Mouse (Mus musculus) left cerebral cortex, adult 18-20 months (tissue): ENCODE data around the gene Rnf121. TPM values are rescaled to one million over a fixed set of nuclear protein-coding genes. Genes with fewer than 3 reads are reported as not detected.
A peak's percentile ranks its signal among the peaks of the same experiment; 100 is the strongest.

Source experiments
- DNase-seq, 2 experiments: peaks; one replicate each; pipeline ENCODE4 v3.0.0; 2021 to 2022; ENCODE audit warnings: low spot score in 2 of 2, mixed read lengths in 1 of 2
- long read RNA-seq, 2 experiments: library from polyadenylated mRNA; stranded (forward); transcript quantifications; one replicate each; pipeline ENCODE4 v2.0.0; 2021
- total RNA-seq, 2 experiments: library from RNA; stranded (reverse); gene quantifications; 2 replicates each; pipeline ENCODE4 v1.2.3; 2021

Rnf121 gene
- 10 to 100 TPM; 46.0 to 46.6 TPM for total RNA-seq
- long read RNA-seq, experiment 1, transcript Rnf121-202 (9 exons, 2,249 nt), result major isoform, 32 of 47 reads
- long read RNA-seq, experiment 1, partial matches to known transcripts, result 1 of 47 reads
- long read RNA-seq, experiment 1, other reads (novel, unspliced or antisense), result 12 of 47 reads
- long read RNA-seq, experiment 2, transcript Rnf121-202 (9 exons, 2,249 nt), result major isoform, 28 of 37 reads
- long read RNA-seq, experiment 2, partial matches to known transcripts, result 1 of 37 reads
- long read RNA-seq, experiment 2, other reads (novel, unspliced or antisense), result 5 of 37 reads

DNA sequence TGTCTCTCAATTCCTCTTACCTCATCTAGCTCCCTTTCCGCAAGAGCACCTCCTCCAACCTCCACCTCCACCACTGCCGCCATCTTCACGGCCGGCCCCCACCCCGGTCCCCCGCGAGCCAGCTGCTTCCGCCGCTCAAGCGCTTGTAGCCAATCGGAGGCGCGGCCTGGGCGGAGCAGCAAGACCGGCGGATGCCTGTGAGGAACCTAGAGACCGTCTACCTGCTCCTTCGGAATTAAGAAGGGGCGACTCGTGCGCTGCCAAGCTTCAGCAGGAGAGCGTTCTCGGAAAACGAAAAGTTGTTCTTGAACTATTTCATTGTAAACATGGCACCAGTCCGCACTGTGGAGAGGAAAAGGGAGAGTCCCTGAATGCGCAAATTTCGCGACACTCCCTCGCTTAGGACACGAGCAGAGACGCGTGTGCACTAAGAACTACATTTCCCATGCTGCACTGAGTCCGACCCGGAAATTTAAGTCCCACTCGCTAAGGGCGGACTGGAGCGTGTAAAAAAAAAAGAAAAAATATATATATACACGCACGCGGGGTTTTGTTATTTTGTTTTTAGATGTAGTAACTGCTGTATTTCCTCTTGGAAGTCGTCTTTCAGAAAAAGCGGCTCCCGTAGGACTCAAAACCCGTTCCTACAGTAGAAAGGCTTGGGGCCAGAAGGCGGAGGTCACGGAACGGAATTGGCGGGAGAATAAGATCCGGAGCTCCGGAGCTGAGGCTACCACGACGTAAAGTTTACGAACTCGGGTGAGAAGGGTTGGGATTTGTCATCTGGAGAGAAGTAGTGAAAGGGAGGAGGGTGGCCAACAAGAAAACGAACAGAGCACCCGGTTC is at the start of gene Rnf121, which contains the start of the genes Xndc1 and Xntrpc:
TSS of gene Rnf121 (minus strand) at position 424 of the 846 bp plus-strand sequence.
TSS of gene Xndc1 (plus strand) at position 466 of the 846 bp plus-strand sequence.
TSS of gene Xntrpc (plus strand) at position 668 of the 846 bp plus-strand sequence.
- peak; percentile 89 to 95 for DNase-seq

DNA sequence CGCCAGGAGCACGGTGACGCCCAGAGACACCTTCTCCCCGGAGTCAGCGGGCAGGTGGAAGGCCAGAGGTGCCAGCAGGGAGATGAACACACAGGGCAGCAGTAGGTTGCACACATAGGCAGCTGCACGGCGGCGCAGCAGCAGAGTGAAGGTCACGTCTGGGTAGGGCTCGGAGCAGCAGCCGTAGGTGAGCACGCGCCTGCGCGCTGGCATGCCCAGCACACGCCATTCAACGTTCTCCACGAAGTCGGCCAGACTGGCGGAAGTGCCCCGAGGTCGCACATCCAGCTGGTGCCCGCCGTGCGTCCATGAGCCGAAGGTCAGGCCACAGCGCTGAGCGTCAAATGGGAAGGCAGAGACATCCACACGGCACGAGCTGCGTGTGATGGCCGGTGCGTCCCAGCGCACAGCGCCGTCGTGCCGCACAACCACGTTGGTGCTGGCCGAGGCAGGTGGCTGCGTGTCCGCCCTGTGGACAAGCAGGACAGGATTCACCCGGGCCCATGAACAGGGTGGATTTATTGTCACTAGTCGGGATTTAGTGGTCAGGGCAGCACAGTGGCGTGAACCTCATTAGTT is 48.0 kb upstream of the Rnf121 start:
- no peak for DNase-seq

DNA sequence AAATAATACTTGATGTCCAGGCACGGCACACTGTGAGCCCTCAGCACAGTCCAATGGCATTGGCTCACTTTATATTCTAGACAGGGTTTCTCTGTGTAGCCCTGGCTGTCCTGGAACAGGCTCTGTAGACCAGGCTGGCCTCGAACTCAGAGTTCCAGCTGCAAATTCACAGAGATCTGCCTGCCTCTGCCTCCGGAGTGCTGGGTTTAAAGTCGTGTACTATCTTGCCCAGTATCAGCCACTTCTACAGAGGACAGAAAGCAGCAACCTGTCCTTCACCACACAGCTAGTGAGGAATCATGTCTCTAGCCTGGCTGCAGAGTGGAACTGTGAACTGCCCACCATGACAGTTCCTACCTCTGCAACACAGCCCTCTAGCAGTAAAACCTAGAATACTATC is 44.5 kb upstream of the Rnf121 start:
- DNase-seq, result no peak

DNA sequence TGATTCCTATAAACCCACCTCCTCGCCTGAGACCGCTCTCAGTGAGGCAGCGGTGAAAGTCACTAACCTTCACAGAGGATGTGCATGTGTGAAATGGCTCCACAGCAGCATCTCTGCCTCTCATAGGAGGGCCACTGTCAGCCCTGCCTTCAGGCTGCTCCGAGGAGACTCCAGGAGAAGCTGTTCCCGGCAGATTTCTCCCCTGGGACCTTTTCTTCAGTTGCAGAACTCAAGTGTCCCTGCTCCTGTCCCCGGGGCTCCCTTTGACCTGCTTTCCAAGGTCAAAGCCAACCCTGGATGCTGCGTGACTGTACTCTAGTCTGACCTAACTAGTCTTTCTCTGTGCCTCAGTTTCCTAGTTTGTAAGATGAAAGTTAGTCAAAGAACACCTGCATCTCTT is 43.9 kb upstream of the Rnf121 start, which contains the start of gene Art5:
TSS of gene Art5 (minus strand) at position 319 of the 400 bp plus-strand sequence.
- DNase-seq, result no peak

DNA sequence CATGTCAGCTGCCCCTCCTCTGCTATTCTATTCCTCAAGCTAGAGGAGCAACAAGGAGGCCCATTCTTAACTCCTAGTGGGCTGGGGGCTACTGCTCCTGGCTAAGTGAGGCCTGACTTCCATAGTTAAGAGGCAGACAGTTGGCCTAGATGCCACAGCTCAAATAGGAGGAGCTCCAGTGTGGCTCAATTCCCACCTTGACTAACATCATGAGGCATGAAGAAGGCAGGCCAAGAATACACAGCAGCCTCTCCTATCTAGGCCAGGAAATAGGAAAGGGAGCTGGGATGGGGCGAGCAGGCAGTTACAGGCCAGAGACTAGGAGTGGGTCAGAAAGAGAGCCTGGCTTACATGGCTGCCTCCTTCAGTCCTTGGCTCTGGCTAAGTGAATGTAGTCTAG is 42.9 kb upstream of the Rnf121 start:
- DNase-seq, result no peak

DNA sequence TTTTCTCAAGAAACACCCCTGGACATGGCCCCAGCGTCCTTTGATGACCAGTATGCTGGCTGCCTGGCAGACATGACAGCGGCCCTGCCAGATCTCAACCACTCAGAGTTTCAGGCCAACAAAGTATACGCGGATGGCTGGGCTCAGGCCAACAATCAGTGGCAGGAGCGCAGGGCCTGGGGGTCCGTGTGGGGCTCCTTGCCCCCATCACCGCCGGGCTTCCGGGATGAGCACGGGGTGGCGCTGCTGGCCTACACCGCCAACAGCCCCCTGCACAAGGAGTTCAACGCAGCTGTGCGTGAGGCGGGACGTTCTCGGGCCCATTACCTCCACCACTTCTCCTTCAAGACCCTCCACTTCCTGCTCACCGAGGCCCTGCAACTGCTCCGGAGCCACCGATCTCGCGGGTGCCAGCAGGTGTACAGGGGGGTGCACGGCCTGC is 41.5 kb upstream of the Rnf121 start:
- no peak for DNase-seq

DNA sequence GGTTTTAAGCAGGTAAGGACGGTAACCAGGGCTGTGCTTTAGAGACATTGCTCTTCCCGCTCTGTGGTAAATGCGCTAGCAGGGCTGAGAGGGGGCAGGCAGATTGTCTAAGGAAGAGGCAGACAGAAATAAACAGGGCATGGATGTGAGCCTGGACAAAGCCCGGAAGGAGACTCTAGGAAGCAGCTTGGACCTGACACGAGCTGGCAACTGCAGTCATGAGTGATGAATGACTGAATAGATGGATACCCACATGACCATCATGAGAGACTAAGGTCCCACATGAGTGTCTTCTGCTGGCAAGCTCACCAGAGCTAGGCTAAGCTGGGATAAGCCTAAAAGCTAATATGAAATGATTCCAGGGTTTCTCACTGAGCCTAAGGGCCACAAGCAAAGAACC is 38.9 kb upstream of the Rnf121 start:
- DNase-seq, result no peak

DNA sequence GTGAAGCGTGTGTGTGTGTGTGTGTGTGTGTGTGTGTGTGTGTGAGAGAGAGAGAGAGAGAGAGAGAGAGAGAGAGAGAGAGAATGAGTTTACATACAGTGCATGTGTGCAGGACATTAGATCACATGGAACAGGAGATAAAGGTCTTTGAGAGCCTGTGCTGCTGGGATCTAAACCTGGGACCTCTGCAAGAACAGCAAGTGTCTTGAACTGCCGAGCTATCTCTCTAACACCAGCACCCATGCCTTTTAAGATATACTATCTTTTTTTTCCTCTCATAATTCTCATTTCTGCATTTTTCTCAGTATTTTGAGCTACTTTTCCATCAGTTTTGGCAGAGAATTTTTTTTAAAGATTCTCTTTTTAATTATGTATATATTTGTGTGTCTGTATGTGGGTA is 38.3 kb upstream of the Rnf121 start:
- DNase-seq, result no peak

DNA sequence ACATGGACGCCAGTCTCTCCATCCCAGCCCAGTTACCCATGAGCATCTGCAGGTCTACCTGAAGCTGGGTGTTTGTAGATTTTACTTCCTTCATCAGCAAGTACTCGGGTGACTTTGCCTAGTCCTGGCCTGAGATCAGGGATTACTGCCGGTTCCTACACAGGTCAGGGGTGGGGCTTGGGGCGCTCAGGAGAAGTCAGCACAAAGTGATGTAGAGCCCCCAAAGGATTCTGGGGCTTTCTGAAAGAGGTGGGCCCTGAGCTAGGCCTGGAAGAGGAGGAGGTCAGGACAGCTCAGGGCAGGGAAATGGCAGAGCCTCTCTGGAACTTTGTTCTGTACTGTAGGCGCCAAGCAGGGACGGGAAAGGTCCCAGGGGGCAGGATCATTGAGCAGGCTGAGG is 37.4 kb upstream of the Rnf121 start:
- DNase-seq, result no peak

DNA sequence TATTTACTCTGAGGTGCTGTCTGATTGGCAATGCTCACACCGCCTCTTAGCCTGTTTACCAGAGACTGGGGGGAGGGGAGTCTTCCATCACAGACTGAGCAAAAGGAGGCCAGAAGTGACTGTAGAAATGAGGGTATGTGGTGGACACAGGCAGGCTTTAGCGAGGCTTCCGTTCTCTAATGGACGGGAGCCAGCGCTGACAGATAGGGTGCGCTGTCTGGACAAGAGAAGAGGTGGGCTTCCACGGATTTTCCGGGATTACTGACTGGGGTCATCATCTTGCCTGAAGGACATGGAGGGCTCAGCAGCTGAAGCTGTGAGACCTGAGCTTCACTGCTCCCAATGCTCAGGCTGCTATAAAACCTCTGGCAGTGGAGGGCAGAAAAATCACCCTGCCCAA is 37.0 kb upstream of the Rnf121 start:
- DNase-seq, result no peak

DNA sequence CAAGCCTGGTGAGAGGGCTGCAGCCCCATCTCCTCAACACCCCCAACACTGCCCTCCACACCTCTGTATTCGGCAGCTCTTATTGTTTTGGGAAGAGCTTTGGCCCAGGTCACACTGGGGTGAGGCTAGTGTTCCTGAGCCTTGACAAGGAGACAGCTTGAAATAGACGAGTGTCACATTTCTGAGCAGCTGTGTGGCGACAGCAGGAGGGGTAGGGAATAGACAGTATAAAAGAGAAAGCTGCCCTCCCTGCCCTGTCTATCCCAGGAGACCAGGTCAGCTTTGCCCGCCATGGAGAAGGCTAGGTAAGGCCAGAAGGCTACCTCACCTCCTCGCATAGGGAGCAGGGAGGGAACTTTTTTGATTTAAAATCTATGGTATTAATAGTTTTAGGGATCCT is 36.2 kb upstream of the Rnf121 start, which contains the start of gene Art1:
TSS of gene Art1 (plus strand) at position 257 of the 400 bp plus-strand sequence.
- DNase-seq, result no peak

DNA sequence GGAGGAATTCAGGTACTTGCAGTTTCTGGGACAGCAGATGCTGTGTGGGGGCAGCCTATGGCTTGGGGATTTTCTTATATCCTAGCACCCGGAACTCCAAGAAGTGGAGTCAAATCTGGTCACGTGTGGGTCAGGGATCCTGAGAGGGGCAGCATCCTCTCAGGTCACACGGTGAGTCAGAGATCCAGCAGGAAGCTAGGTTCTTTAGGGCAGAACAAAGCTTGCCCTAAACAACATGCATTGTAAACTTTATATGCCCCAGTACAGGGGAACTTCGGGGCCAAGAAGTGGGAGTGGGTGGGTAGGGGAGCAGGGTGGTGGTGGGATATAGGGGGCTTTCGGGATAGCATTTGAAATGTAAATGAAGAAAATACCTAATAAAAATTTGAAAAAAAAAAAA is 35.6 kb upstream of the Rnf121 start:
- DNase-seq, result no peak

DNA sequence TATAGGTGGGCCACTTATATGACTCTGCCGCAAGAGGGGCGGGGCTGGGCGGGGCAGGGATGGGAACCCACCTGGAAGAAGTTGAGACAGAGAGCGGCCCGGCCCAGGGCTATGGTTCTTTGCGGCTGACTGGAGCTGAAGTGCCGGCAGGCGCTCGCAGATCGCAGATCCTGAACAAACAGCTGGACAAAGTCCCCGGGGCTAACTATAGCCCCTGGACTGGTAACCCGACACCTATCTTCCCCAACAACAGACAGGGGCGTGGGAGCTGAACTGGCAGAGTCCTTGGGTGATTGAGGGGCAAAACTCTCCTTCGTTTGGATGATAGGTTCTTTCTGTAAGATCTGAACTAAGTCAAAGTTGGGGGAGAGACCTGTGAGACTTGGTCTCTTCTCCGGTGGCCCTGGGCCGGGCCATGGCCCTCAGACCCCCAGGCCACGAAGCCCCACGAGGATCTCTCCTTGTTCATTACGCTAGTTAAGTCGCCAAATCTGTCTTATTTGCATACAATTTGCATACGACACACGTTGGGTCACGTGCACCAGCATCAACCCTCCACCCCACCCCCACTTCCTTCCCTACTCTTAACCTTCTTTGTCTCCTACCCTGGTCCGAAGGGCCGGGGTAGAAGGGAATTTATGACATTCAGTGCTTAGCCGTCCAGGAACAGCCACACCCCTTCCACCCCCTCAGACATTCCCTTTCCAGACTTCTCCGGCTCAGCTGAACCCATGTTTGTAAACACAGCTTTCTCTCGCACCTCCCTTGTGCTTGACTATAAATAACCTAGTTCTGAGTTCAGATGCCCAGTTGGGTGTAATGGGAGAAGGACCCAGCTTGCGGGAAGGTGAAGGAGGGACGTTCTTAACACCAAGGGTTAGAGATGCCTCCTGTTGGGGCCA is 34.7 kb upstream of the Rnf121 start:
- DNase-seq, result no peak

DNA sequence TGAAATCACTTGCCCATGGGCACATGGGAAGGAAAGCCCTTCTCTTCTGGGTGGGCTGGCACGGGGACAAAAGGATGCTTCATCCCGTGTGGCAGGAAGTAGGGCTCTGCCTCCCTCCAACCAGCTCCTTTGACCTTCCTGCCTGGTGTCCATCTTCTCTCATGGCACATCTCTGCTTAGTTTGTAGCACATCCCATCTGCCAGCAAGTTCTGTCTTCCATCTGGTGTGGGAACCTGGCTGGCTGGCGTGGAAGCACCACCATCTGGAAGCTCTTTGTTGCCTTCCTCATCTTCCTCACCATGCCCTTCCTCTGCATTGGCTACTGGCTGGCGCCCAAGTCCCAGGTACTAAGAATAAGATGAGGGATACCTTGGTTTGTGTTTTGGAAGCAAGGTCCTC is 22.1 kb upstream of the Rnf121 start:
- DNase-seq, result peak; percentile 28 to 44

DNA sequence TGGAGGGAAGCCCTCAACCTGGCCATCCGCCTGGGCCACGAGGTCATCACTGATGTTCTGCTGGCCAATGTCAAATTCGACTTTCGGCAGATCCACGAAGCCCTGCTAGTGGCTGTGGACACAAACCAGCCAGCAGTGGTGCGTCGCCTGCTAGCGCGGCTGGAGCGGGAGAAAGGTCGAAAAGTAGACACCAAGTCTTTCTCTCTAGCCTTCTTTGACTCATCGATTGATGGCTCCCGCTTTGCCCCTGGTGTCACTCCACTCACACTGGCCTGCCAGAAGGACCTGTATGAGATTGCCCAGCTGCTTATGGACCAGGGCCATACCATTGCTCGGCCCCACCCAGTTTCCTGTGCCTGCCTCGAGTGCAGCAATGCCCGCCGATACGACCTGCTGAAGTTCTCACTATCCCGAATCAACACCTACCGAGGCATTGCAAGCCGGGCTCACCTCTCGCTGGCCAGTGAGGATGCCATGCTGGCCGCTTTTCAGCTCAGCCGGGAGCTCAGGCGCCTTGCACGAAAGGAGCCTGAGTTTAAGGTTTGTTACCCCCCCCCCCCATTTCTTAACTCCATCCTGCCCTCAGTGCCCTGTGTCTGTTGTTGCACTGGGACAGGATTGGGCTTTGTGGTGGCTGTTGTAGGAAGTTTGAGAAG is 18.9 kb upstream of the Rnf121 start:
- no peak for DNase-seq

DNA sequence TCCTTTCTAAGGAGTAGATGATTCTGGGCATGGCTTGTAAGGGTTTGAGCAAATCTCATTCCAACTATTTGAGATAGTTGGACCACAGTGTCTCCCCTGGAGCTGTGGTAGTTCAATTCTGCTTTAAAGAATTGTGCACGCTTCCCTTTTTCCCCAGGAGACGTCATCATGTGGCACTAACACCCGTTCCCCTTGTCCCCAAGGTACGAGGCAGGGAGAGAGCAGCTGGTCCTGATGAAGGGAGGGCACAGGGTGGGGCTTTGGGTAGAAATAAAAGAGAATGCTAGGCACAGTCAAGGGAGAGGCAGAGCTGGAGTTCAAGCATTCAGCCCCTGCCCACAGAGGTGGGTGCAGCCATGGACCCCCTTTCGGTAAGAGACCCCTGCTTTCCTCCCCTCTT is 17.5 kb upstream of the Rnf121 start, which contains the start of gene Trpc2:
TSS of gene Trpc2 (plus strand) at position 301 of the 400 bp plus-strand sequence.
- no peak for DNase-seq

DNA sequence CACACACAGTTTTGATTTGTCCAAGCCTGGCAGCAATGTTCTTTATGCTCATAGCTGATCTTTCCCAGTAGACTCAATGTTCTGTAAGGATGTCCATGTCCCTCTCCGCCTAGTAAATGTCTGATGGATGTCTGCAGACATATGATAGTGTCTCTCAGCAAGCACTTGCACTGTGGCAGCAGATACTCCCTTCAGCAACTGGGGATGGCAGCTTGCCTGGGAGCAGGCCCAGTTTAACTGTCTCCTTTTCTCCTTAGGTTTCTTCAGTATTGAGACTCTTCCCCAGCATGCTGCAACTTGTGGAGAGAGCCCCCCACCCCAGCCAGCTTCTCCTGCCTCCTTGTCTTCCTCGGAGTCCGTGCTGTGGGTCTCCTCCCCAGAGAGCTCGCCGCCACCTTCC is 16.5 kb upstream of the Rnf121 start:
- DNase-seq, result no peak

DNA sequence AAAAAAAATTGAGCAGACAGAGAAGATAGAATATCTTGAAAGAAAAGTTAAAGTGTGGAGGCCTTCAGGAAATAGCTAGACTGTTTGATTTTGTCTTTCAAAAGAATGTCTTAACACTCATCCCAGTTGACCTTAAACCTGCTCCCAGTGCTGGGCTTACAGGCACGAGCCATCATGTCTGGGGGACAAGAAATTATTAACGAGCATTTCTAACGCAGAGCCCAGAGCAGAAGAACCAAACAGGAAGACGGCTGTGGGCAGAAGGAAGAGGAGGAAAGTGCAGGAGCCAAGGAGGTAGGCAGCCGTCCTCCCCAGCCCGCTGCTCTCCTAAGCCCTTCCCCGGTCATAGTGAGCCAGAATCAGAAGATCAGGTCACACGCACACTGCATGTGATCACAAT is 15.0 kb upstream of the Rnf121 start:
- no peak for DNase-seq

DNA sequence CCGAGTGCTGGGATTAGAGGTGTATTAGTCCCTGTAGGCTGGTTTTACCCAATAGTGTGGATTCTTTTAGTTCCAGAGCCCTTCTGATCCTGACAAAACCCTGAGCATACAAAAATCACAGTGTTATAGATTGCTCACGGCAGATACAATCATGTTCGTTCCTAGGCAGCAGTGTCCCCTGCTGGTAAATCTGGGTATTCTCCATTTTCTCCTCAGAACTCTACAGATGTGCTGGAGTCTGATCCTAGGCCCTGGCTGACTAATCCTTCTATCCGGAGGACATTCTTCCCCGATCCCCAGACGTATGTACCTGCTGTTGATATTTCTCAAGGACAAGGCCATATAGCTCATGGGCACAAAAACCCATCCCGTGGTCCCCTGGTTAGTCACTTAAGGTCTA is 13.2 kb upstream of the Rnf121 start:
- DNase-seq, result peak in 1 of 2 experiments; percentile 16

DNA sequence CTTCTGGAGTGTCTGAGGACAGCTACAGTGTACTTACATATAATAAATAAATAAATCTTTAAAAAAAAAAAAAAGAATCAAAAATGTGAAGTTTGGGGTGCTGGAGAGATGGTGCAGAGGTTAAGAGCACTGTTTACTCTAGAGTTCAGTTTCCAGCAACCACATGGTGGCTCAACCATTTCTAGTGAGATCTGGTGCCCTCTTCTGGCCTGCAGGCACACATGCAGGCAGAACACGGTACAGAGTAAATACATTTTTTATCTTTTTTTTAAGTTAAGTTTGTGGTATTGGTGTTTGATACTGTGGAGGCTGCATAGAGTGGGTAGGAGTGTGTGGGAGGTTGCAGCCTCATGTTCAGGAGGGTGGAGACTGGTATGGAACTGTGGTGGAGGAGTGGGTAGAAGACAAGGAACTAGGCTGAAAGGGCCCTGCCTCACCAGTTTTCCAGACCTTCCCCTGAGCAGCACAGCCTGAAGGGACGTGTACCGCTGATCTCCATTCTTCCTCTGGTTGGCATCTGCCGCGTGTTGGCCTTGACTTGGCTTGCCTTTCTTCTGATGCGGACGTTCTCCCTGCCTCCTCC is 11.5 kb upstream of the Rnf121 start:
- peak; percentile 24 to 36 for DNase-seq
